Mouse (Mus musculus): ENCODE measurements at regions not wholly inside any gene's neighbourhood (a gene's known extent, or its start where the extent isn't known, plus 50 kb on each side); places are given as distances from the start of the nearest gene placed in this dataset.

- DNase-seq: no peak
Observed at GRCm38 (mm10) chr13:101883177-101883576, 115.2 kb upstream of the Pik3r1 start.

- no peak for DNase-seq
Observed at GRCm38 (mm10) chr13:101884752-101885151, 116.7 kb upstream of the Pik3r1 start.

GRCm38 (mm10) chr13:101891473-101891872 lies 123.5 kb upstream of the Pik3r1 start:
- DNase-seq: no peak

GRCm38 (mm10) chr13:101893035-101893600 lies 125.1 kb upstream of the Pik3r1 start:
- no peak for DNase-seq

GRCm38 (mm10) chr13:101895161-101895560 lies 127.1 kb upstream of the Pik3r1 start:
- DNase-seq: no peak

GRCm38 (mm10) chr13:101895686-101896085 lies 127.7 kb upstream of the Pik3r1 start:
- no peak for DNase-seq

- no peak for DNase-seq
Observed at GRCm38 (mm10) chr13:101896946-101897345, 128.9 kb upstream of the Pik3r1 start.

- peak in 1 of 2 experiments; percentile 23 for DNase-seq
Observed at GRCm38 (mm10) chr13:101902213-101902612, 134.2 kb upstream of the Pik3r1 start.

GRCm38 (mm10) chr13:101905909-101906676 lies 138.1 kb upstream of the Pik3r1 start:
- no peak for DNase-seq

GRCm38 (mm10) chr13:101909026-101909425 lies 141.0 kb upstream of the Pik3r1 start:
- peak; percentile 54 to 82 for DNase-seq

GRCm38 (mm10) chr13:101910687-101911086 lies 142.7 kb upstream of the Pik3r1 start:
- no peak for DNase-seq

GRCm38 (mm10) chr13:101914132-101914531 lies 146.1 kb upstream of the Pik3r1 start:
- DNase-seq: no peak

- DNase-seq: peak; percentile 57 to 60
Observed at GRCm38 (mm10) chr13:101914691-101915541, 146.9 kb upstream of the Pik3r1 start.

GRCm38 (mm10) chr13:101915542-101915941 lies 147.5 kb upstream of the Pik3r1 start:
- peak in 1 of 2 experiments; percentile 27 for DNase-seq

GRCm38 (mm10) chr13:101915948-101916594 lies 148.1 kb upstream of the Pik3r1 start:
- DNase-seq: peak; percentile 53 to 62

- DNase-seq: no peak
Observed at GRCm38 (mm10) chr13:101916876-101917275, 148.9 kb upstream of the Pik3r1 start.

GRCm38 (mm10) chr13:101918185-101918584 lies 150.2 kb upstream of the Pik3r1 start:
- DNase-seq: no peak

- peak; percentile 50 to 70 for DNase-seq
Observed at GRCm38 (mm10) chr13:101919266-101919665, 151.2 kb upstream of the Pik3r1 start.

GRCm38 (mm10) chr13:101920384-101920783 lies 152.4 kb upstream of the Pik3r1 start:
- DNase-seq: no peak

GRCm38 (mm10) chr13:101924637-101925036 lies 156.6 kb upstream of the Pik3r1 start:
- DNase-seq: no peak

- DNase-seq: no peak
Observed at GRCm38 (mm10) chr13:101931264-101931663, 163.2 kb upstream of the Pik3r1 start.

GRCm38 (mm10) chr13:101931882-101932281 lies 163.9 kb upstream of the Pik3r1 start:
- no peak for DNase-seq

Measured in heart, adult 18-20 months (tissue).